7 mouse cellular contexts compared by ENCODE assay signal in genomic region chr8:123813173-123813891, GRCm38 (mm10). TPM values are rescaled to one million over a fixed set of nuclear protein-coding genes. Genes with fewer than 3 reads are reported as not detected.
DNase-seq lines count a peak whose midpoint lies in the region; ATAC-seq and TF ChIP-seq lines count a peak whose summit lies in the region.

No protein-coding gene starts in this region.

- H3K9ac ChIP-seq in liver, adult 2 months (ENCODE audit: low read depth, low read length) = peak overlapping the region; percentile 50

- peaks cover 41% of the 10 kb centered on the region for H3K4me1 ChIP-seq in liver, adult 2 months (ENCODE audit: control insufficient read depth, insufficient read depth, low read length)
- peaks cover 14% of the 10 kb centered on the region for H3K4me1 ChIP-seq in cortical plate, adult 2 months (ENCODE audit: control insufficient read depth, insufficient read depth, low read length)

- no peak for TF ChIP-seq CTCF in liver, adult 2 months (IDR thresholded peaks at IDR 0.05; ENCODE audit: low read depth, low read length)
- no peak for TF ChIP-seq CTCF in cortical plate, adult 2 months (IDR thresholded peaks at IDR 0.05; ENCODE audit: extremely low read depth, insufficient read depth, low read length)

- TF ChIP-seq POLR2A in liver, adult 2 months (IDR thresholded peaks at IDR 0.05; ENCODE audit: extremely low read depth, insufficient read depth, low read length) = 0 out of 2 replicates have a peak, but pooled peaks have one; percentile 16
- TF ChIP-seq POLR2A in cortical plate, adult 2 months (IDR thresholded peaks at IDR 0.05; ENCODE audit: extremely low read depth, insufficient read depth, low read length) = no peak

- H3K4me3 ChIP-seq in liver, adult 2 months (ENCODE audit: insufficient read depth, low read depth, low read length) = peak overlapping the region; percentile 34; the same call in 1 of the 2 replicates
- no peak overlapping the region for H3K4me3 ChIP-seq in cortical plate, adult 2 months (ENCODE audit: insufficient read depth, low read length)

- H3K27me3 ChIP-seq in liver, adult 2 months (ENCODE audit: control insufficient read depth, insufficient read depth, low read length) = no peaks in the 10 kb centered on the region

- no peak for ATAC-seq in monocyte, adult 5-6 weeks (replicated peaks; ENCODE audit: insufficient number of reproducible peaks, low FRiP score, low TSS enrichment, poor library complexity, severe bottlenecking)

- WGBS in liver, adult 2 months = 23% methylated on average over 16 of the region's 16 CpGs

- H3K27ac ChIP-seq in liver, adult 2 months (replicated peaks; ENCODE audit: insufficient read depth, low read depth, low read length) = peak overlapping the region; percentile 91
- peak overlapping the region; percentile 36; the same call in 1 of the 2 replicates for H3K27ac ChIP-seq in cortical plate, adult 2 months (ENCODE audit: insufficient read depth, low read length)

- DNase-seq in liver, adult 2 months (ENCODE audit: extremely low read depth, low read depth, low spot score) = peak; percentile 95
- no peak for DNase-seq in liver
- DNase-seq in kidney, postnatal 14 days = peak; percentile 61
- DNase-seq in testis, postnatal 10 days (ENCODE audit: low spot score) = peak; percentile 64
- no peak for DNase-seq in thymus, adult 18-20 months

- no peaks in the 10 kb centered on the region for H3K36me3 ChIP-seq in liver, adult 2 months (ENCODE audit: control insufficient read depth, insufficient read depth, low read length)

- peaks cover 48% of the 10 kb centered on the region for H3K79me2 ChIP-seq in liver, adult 2 months (ENCODE audit: control insufficient read depth, insufficient read depth, low read length)

RNA-seq across cellular contexts. Expression of gene Rab4a, which starts 7.5 kb away (rescaled TPM):
- 15.4 and 15.7 TPM in 2 replicates for total RNA-seq in liver, adult 2 months (2014; rRNA removed)
- 24.4 and 24.6 TPM in 2 replicates for polyA plus RNA-seq in liver, adult 2 months (2012; rRNA removed)
- polyA plus RNA-seq in cortical plate, adult 2 months (2012; rRNA removed) = 72.5 and 72.7 TPM in 2 replicates
- 0.68 to 0.86 TPM (median 0.75 TPM) in 3 replicates for total RNA-seq in monocyte, adult 5-6 weeks (2017)

RNA-seq across cellular contexts. Expression of gene Ccsap, which starts 46.7 kb away (rescaled TPM):
- 0.09 and 0.34 TPM in 2 replicates for total RNA-seq in liver, adult 2 months (2014; rRNA removed)
- 0.07 and 0.12 TPM in 2 replicates for polyA plus RNA-seq in liver, adult 2 months (2012; rRNA removed)
- 45.1 and 48.1 TPM in 2 replicates for polyA plus RNA-seq in cortical plate, adult 2 months (2012; rRNA removed)
- 3.1 to 8.9 TPM (median 6.7 TPM) in 3 replicates for total RNA-seq in monocyte, adult 5-6 weeks (2017)

Comparison
In these comparisons a context has a peak if more than half of its experiments do, and no peak if none do; other contexts are left out.
1. DNase-seq: peak in liver, adult 2 months (single experiment), kidney, postnatal 14 days (single experiment) and testis, postnatal 10 days (single experiment); none in liver (single experiment) and thymus, adult 18-20 months (0 of 2).